13 mouse cellular contexts compared by ENCODE assay signal in the genomic region with DNA sequence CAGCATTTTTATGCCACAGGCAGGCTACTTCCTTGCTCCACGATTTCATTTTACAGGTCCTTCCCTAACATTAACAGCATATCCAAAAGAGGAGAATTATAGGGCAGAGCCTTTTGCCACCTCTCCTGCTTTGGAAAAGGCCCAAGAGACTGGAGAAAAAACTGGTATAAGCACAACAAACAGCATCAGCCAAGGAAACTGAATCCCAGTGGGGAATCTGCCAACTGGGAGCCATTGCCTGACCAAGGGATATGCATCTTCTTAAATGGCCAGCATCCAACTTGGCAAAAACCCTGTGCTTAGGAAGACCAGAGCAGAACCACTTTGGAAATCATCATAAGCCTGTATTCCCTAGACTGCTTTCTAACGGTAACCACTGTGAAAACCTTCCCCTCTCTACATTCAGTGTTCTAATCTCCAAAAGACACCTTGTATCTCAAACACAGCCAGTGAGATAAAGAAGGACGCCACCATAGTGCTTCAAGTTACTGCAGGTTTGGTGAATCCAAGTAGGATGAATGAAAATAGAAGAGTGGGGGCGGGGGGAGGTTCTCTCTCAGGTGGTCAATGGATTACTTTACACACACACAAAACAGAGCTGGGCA.
DNase-seq lines count a peak whose midpoint lies in the region; ATAC-seq and TF ChIP-seq lines count a peak whose summit lies in the region.
"Had no signal": no experiment of that assay in that cellular context is flagged by ENCODE, and none has a peak within 500 bp of the region (broad histone marks: within the 10 kb centered on the region; RNA-seq: fewer than 3 reads in every experiment).

No protein-coding gene starts in this region.

- no peaks in the 10 kb centered on the region; the same call in 1 of the 2 replicates for H3K27me3 ChIP-seq in kidney, adult 2 months (replicated peaks; ENCODE audit: control insufficient read depth, insufficient read depth, low read length)
- H3K27me3 ChIP-seq in neural tube, embryonic 15.5 days (replicated peaks), result no peaks in the 10 kb centered on the region
- H3K27me3 ChIP-seq: hindbrain, embryonic 12.5 days; limb, embryonic 12.5 days; stomach, embryonic 15.5 days had no signal

- H3K4me3 ChIP-seq in kidney, adult 2 months (ENCODE audit: insufficient read depth, low read depth, low read length), result no peak overlapping the region
- H3K4me3 ChIP-seq in neural tube, embryonic 15.5 days (replicated peaks), result no peak overlapping the region
- H3K4me3 ChIP-seq: hindbrain, embryonic 12.5 days; limb, embryonic 12.5 days; midbrain, embryonic 10.5 days; stomach, embryonic 15.5 days had no signal

- no peak overlapping the region for H3K9ac ChIP-seq in neural tube, embryonic 15.5 days (replicated peaks)
- H3K9ac ChIP-seq: hindbrain, embryonic 12.5 days; limb, embryonic 12.5 days; stomach, embryonic 15.5 days had no signal

- no peak for TF ChIP-seq CTCF in kidney, adult 2 months (conservative IDR thresholded peaks at IDR 0.05; ENCODE audit: insufficient read depth, insufficient read length, low read depth, low read length)

- H3K4me2 ChIP-seq in neural tube, embryonic 15.5 days, result no peak overlapping the region
- H3K4me2 ChIP-seq: hindbrain, embryonic 12.5 days; limb, embryonic 12.5 days; stomach, embryonic 15.5 days had no signal

- no peaks in the 10 kb centered on the region for H3K36me3 ChIP-seq in kidney, adult 2 months (ENCODE audit: control insufficient read depth, insufficient read depth, low read length)
- no peaks in the 10 kb centered on the region for H3K36me3 ChIP-seq in neural tube, embryonic 15.5 days
- H3K36me3 ChIP-seq: hindbrain, embryonic 12.5 days; limb, embryonic 12.5 days; midbrain, embryonic 10.5 days; stomach, embryonic 15.5 days had no signal

- 83% methylated on average over 4 of the region's 4 CpGs for WGBS in kidney, adult 2 months
- WGBS in neural tube, embryonic 15.5 days, result 64% methylated on average over 4 of the region's 4 CpGs

- ATAC-seq in frontal cortex, adult (ENCODE audit: low TSS enrichment), result no peak
- no peak for ATAC-seq in neural tube, embryonic 15.5 days (ENCODE audit: low FRiP score)

- no peaks in the 10 kb centered on the region for H3K4me1 ChIP-seq in kidney, adult 2 months (ENCODE audit: control insufficient read depth, insufficient read depth, low read length)
- H3K4me1 ChIP-seq in neural tube, embryonic 15.5 days, result peaks cover 28% of the 10 kb centered on the region

- peak; percentile 18 for DNase-seq in kidney, adult 2 months
- no peak for DNase-seq in kidney, adult 8-10 months
- peak; percentile 22 for DNase-seq in adipocyte (ENCODE audit: low spot score)
- DNase-seq in cerebellum, adult 18-20 months, result peak; percentile 55 to 62
- DNase-seq in gastrocnemius, adult 8-10 months (ENCODE audit: low spot score in 2 of 2), result peak; percentile 10 to 42
- no peak for DNase-seq in layer of hippocampus, adult 9-10 months (ENCODE audit: low spot score)
- DNase-seq: kidney, postnatal 25 days had no signal

- no peaks in the 10 kb centered on the region for H3K9me3 ChIP-seq in neural tube, embryonic 15.5 days (replicated peaks)
- H3K9me3 ChIP-seq: hindbrain, embryonic 12.5 days; limb, embryonic 12.5 days; midbrain, embryonic 10.5 days; stomach, embryonic 15.5 days had no signal

- H3K27ac ChIP-seq in kidney, adult 2 months (ENCODE audit: insufficient read depth, low read depth, low read length), result no peak overlapping the region
- H3K27ac ChIP-seq in neural tube, embryonic 15.5 days (replicated peaks), result no peak overlapping the region
- H3K27ac ChIP-seq: hindbrain, embryonic 12.5 days; limb, embryonic 12.5 days; midbrain, embryonic 10.5 days; stomach, embryonic 15.5 days had no signal

- TF ChIP-seq POLR2A in kidney, adult 2 months (IDR thresholded peaks at IDR 0.05; ENCODE audit: low read depth, low read length), result no peak

Comparison
In these comparisons a context has a peak if more than half of its experiments do, and no peak if none do; other contexts are left out.
1. DNase-seq: peak in kidney, adult 2 months (single experiment), adipocyte (single experiment), cerebellum, adult 18-20 months (2 of 2) and gastrocnemius, adult 8-10 months (2 of 2); none in kidney, adult 8-10 months (0 of 2) and layer of hippocampus, adult 9-10 months (single experiment).